Mouse (Mus musculus) embryonic fibroblast, embryonic 13.5 days (primary cell): Measurements from ENCODE around the gene Fndc5. TPM values are rescaled to one million over a fixed set of nuclear protein-coding genes. Genes with fewer than 3 reads are reported as not detected.

Experiments used
- H3K27ac ChIP-seq: 2 replicates; pipeline ENCODE4 v1.5.1; 2012; ENCODE audit warnings: low read length, control low read depth, inconsistent platforms; ENCODE audit not compliant: insufficient read depth
- H3K4me1 ChIP-seq: 2 replicates; pipeline ENCODE4 v1.6.1; 2011; ENCODE audit warnings: low read length; ENCODE audit not compliant: control insufficient read depth, insufficient read depth
- H3K4me3 ChIP-seq: 2 replicates; pipeline ENCODE4 v1.5.1; 2011; ENCODE audit warnings: mild to moderate bottlenecking, control low read depth, low read length; ENCODE audit not compliant: insufficient read depth
- CTCF ChIP-seq: IDR thresholded peaks from 2 replicates; pipeline ENCODE4 v1.5.1; 2011; ENCODE audit warnings: mild to moderate bottlenecking, control low read depth, low read length, moderate library complexity, borderline replicate concordance; ENCODE audit not compliant: insufficient read depth
- POLR2A ChIP-seq: IDR thresholded peaks from 2 replicates; pipeline ENCODE4 v1.6.1; 2011; ENCODE audit warnings: low read depth, mild to moderate bottlenecking, control low read depth, low read length, moderate library complexity
- polyA plus RNA-seq: library from polyadenylated mRNA; stranded (reverse); fragments of >200 nt; gene quantifications from 2 replicates; pipeline ENCODE4 v1.2.4, GENCODE M21; 2011; ENCODE audit warnings: low read depth; ENCODE audit not compliant: missing spikeins, insufficient read length

Fndc5 gene
- polyA plus RNA-seq, 1 experiment = 1.1 TPM

GRCm38 (mm10) chr4:129145943-129146342 lies 9.1 kb downstream of the Fndc5 start:
- peaks cover 13% of the 10 kb centered on the region for H3K4me1 ChIP-seq
- H3K27ac ChIP-seq = no peak overlapping the region
- no peak overlapping the region for H3K4me3 ChIP-seq
- TF ChIP-seq POLR2A = no peak
- no peak for TF ChIP-seq CTCF

DNA sequence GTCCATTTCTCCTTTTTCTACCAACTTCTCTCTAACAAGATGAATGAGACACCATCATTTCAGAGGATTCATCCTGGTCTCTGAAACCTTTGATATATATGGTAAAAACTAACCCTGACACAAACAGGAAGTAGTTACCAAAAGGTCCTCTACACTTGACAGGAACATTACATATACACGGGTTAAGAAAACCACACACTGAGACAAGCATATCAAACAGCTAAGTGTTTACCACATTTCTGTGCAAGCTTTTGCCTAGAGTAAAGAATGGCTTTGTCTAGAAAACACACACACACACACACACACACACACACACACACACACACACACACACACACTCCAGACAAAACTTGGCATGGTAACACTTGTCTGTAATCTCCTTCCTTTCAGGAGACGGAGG lies 9.6 kb downstream of the Fndc5 start:
- no peak overlapping the region for H3K27ac ChIP-seq
- H3K4me3 ChIP-seq = no peak overlapping the region
- peaks cover 13% of the 10 kb centered on the region for H3K4me1 ChIP-seq
- TF ChIP-seq CTCF (no peak), POLR2A (no peak)

DNA sequence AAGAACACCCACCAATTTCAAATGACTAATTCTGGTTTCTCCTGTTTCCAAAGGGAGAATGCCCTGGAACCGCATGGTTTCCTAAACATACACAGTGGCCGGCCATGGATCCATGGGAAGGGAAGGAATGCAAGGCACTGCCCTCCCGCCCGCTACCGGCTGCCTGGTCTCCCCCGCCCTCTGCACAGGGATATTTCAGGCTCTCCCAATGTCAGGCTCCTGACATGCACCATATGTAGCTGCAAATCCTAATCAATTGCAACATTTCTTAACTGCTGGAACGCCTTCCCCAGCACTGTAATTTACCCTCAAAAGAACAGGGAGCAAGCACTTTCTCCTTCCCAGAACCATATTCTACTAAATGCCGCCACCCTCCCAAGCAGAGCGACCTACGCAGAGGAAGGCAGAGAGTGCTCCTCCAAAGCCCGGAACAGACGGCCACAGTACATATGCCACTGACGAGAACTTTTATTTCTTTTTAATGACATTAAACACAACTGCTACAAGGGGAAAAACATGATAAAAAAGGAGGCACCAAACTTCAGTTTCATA lies 10.8 kb downstream of the Fndc5 start:
- H3K4me1 ChIP-seq = peaks cover 13% of the 10 kb centered on the region
- no peak overlapping the region for H3K27ac ChIP-seq
- no peak overlapping the region for H3K4me3 ChIP-seq
- no peak for TF ChIP-seq POLR2A
- no peak for TF ChIP-seq CTCF

GRCm38 (mm10) chr4:129149321-129149720 lies 12.5 kb downstream of the Fndc5 start:
- H3K4me1 ChIP-seq = peaks cover 10% of the 10 kb centered on the region
- H3K4me3 ChIP-seq = no peak overlapping the region
- no peak overlapping the region for H3K27ac ChIP-seq
- no peak for TF ChIP-seq POLR2A
- no peak for TF ChIP-seq CTCF

DNA sequence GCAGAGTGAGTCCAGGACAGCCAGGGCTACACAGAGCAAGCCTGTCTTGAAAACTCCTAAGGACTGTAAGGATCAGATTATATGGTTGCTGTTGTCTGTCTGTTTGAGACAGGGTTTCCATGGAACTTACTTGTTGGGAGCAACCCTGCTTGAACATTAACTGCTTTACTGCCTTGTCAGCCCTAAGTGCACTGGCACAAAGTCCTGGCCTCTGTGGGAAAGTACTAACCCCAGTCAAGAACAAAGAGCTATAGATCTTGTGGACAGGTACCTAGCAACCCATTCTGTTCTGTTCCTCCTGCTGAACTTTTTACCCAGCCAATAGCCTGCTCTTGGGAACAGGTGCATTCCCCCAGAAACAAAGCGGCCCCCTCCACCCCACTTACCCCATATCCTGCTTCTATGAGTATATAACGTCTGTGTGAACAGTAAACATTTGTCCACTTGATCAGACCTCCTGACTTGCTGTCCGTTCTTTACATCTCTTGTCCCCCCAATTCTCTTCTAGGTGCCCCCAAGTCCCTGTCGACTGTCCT lies 14.5 kb downstream of the Fndc5 start:
- Histone ChIP-seq H3K27ac (no peak overlapping the region), H3K4me3 (no peak overlapping the region), H3K4me1 (no peaks in the 10 kb centered on the region)
- TF ChIP-seq POLR2A = no peak
- no peak for TF ChIP-seq CTCF

DNA sequence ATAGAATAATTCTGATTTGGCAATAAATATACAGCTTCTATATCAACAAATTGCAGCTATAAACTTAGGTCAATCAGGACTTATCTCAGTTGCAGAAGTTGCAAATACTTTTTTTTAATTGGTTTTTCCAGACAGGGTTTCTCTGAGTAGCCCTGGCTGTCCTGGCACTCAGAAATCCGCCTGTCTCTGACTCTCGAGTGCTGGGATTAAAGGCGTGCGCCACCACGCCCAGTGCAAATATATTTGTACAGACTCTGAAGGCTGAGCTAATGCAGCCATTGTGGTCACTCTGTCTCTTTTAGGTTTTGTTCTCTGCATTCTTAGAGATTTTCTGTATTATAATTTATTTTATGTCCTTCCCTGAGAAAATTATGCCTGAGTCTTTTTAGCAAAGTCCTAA lies 20.7 kb downstream of the Fndc5 start:
- TF ChIP-seq CTCF (no peak), POLR2A (no peak)
- no peaks in the 10 kb centered on the region for H3K4me1 ChIP-seq
- H3K4me3 ChIP-seq = no peak overlapping the region
- no peak overlapping the region for H3K27ac ChIP-seq

DNA sequence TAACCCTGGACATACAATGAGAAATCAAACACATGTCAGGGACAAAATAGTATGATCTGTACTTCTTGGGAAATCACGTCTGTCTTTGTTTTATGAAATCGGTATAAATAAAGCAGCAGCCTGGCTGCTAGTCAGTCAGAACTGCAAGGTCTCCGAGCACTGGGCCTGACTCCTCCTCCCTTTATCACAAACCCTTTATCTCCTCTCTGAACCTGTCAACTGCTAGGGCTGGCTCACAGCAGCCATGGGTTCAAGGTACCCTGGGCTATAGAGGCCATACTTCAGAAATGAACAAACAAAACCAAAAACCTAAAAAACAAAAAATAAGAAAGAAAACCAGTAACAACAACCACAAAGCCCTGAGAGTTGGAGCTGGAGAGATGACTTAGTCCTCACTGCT lies 21.8 kb downstream of the Fndc5 start:
- no peak for TF ChIP-seq CTCF
- no peak for TF ChIP-seq POLR2A
- H3K4me3 ChIP-seq = no peak overlapping the region
- no peaks in the 10 kb centered on the region for H3K4me1 ChIP-seq
- no peak overlapping the region for H3K27ac ChIP-seq

DNA sequence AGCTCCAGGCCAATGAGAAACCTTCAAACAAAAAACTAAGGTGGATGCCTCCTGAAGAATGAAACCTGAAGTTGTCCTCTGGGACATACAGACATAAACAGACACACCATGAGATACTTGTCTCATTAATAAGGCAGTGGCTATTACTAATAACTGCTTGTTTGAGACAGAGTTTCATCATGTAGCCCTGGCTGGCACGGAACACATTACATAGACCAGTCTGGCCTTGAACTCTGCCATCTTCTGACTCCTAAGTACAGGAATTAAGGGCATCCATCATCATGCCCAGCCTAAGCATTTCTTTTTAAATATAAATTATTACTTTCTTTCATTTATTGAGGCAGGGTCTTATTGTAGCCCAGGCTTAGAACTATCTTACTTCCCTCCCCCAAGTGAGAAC lies 24.3 kb downstream of the Fndc5 start:
- TF ChIP-seq POLR2A (no peak), CTCF (no peak)

DNA sequence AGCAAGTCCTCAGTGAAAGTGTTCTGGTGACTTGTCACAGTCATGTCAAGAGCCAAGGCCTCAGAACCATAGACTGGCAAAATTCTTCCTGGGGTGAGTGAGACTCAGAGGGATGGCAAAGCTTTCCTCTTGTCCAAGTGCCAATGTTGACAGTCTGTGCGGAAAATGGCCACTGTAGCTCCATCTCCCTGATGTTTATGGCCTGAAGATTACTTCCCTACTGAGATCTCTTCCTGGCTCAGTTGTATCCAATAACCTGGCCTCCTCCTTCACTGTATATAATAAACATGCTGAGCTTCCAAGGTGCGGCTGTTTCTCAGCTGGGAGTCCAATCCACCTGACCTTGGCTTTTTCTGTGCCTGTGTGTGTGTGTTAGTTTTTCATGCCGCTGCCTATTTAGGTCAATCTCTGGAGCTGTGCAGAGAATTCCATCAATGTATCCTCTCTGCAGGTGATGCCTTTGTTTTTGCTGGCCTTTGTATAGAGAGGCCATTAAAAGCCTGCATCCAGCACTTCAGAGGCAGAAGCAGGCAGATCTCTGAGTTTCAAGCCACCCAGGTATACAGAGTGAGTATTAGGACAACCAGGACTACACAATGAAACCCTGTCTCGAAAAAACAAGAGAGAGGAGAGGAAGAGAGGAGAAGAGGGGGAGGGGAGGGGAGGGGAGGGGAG lies 24.9 kb downstream of the Fndc5 start:
- TF ChIP-seq CTCF (no peak), POLR2A (no peak)
- no peak overlapping the region for H3K27ac ChIP-seq
- no peak overlapping the region for H3K4me3 ChIP-seq
- no peaks in the 10 kb centered on the region for H3K4me1 ChIP-seq

More for the DNA sequence above, 24.3 kb downstream of the Fndc5 start:
- H3K4me3 ChIP-seq = no peak overlapping the region
- H3K27ac ChIP-seq = no peak overlapping the region
- H3K4me1 ChIP-seq = no peaks in the 10 kb centered on the region

DNA sequence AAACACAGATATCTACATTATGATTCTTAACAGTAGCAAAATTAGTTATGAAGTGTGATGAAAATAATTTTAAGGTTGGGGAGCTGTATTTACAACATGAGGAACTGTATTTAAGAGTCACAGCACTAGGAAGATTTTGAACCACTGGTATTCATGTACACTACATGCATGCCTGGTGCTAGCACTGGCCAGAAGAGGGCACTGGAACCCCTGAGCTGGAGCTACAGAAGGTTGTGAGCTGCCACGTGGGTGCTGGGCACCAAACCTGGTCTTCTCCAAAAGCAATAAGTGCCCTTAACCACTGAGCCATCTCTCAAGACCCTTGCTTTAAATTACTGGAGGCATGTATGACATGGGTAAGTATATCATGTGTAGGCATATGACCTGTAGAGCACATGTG lies 35.7 kb downstream of the Fndc5 start:
- Histone ChIP-seq H3K4me1 (no peaks in the 10 kb centered on the region), H3K4me3 (no peak overlapping the region), H3K27ac (no peak overlapping the region)
- peak; percentile 12; the same call in 1 of the 2 replicates for TF ChIP-seq CTCF
- no peak for TF ChIP-seq POLR2A

GRCm38 (mm10) chr4:129179560-129179959 lies 42.8 kb downstream of the Fndc5 start:
- Histone ChIP-seq H3K27ac (no peak overlapping the region), H3K4me3 (no peak overlapping the region), H3K4me1 (no peaks in the 10 kb centered on the region)
- TF ChIP-seq POLR2A (no peak), CTCF (no peak)
